Mouse (Mus musculus) left cerebral cortex, adult 9 months (tissue): ENCODE data around the gene C9orf72.

Source experiments
- DNase-seq, 2 experiments: peaks; one replicate each; pipeline ENCODE4 v3.0.0; 2022; ENCODE audit warnings: low spot score in 2 of 2

C9orf72 gene

GRCm38 (mm10) chr4:35177926-35178645 is 47.9 kb downstream of the C9orf72 start:
- no peak for DNase-seq

- DNase-seq = no peak
Measured at GRCm38 (mm10) chr4:35175566-35175965, 50.4 kb downstream of the C9orf72 start.

- no peak for DNase-seq
Measured at GRCm38 (mm10) chr4:35173551-35173950, 52.4 kb downstream of the C9orf72 start.

GRCm38 (mm10) chr4:35172471-35172870 is 53.5 kb downstream of the C9orf72 start:
- no peak for DNase-seq

- DNase-seq = no peak
Measured at GRCm38 (mm10) chr4:35169571-35170125, 56.3 kb downstream of the C9orf72 start.

- DNase-seq = peak in 1 of 2 experiments; percentile 29
Measured at GRCm38 (mm10) chr4:35167855-35168254, 58.1 kb downstream of the C9orf72 start.

GRCm38 (mm10) chr4:35165947-35166346 is 60.0 kb downstream of the C9orf72 start:
- DNase-seq = no peak

GRCm38 (mm10) chr4:35165275-35165674 is 60.7 kb downstream of the C9orf72 start:
- no peak for DNase-seq

- no peak for DNase-seq
Measured at GRCm38 (mm10) chr4:35157815-35158214, 68.2 kb downstream of the C9orf72 start.

GRCm38 (mm10) chr4:35156751-35157611 is 69.0 kb downstream of the C9orf72 start, which contains the start of gene Mob3b:
Gene Mob3b (minus strand): TSS chr4:35157484.
- peak in 1 of 2 experiments; percentile 81 for DNase-seq

GRCm38 (mm10) chr4:35156149-35156611 is 69.8 kb downstream of the C9orf72 start:
- peak in 1 of 2 experiments; percentile 20 for DNase-seq

- DNase-seq = no peak
Measured at GRCm38 (mm10) chr4:35155132-35155922, 70.6 kb downstream of the C9orf72 start.

- DNase-seq = no peak
Measured at GRCm38 (mm10) chr4:35154051-35154450, 71.9 kb downstream of the C9orf72 start.

- no peak for DNase-seq
Measured at GRCm38 (mm10) chr4:35151756-35152155, 74.2 kb downstream of the C9orf72 start, which contains the start of gene Ifnk. Gene Ifnk (plus strand): TSS chr4:35152056.

GRCm38 (mm10) chr4:35150706-35151105 is 75.3 kb downstream of the C9orf72 start:
- DNase-seq = no peak

- DNase-seq = no peak
Measured at GRCm38 (mm10) chr4:35148326-35148725, 77.6 kb downstream of the C9orf72 start.

GRCm38 (mm10) chr4:35146597-35146996 is 79.4 kb downstream of the C9orf72 start:
- DNase-seq = no peak

GRCm38 (mm10) chr4:35145726-35146125 is 80.2 kb downstream of the C9orf72 start:
- no peak for DNase-seq

- no peak for DNase-seq
Measured at GRCm38 (mm10) chr4:35143472-35144102, 82.4 kb downstream of the C9orf72 start.
